Mouse (Mus musculus): ENCODE results near the gene Insc. TPM values are rescaled to one million over a fixed set of nuclear protein-coding genes. Genes with fewer than 3 reads are reported as not detected.

Insc gene
- polyA plus RNA-seq, 1 experiment = 5.9 TPM

GRCm38 (mm10) chr7:114842644-114843211, 99.2 kb downstream of the Insc start:
- Histone ChIP-seq H3K4me1 (ENCODE audit: control insufficient read depth, insufficient read depth, low read length) (no peaks in the 10 kb centered on the region), H3K36me3 (ENCODE audit: control insufficient read depth, insufficient read depth, low read length) (no peaks in the 10 kb centered on the region), H3K4me3 (ENCODE audit: insufficient read depth, low read depth, low read length) (no peak overlapping the region), H3K27ac (ENCODE audit: insufficient read depth, low read depth, low read length) (no peak overlapping the region), H3K27me3 (replicated peaks; ENCODE audit: control insufficient read depth, insufficient read depth, low read length) (no peaks in the 10 kb centered on the region; the same call in 1 of the 2 replicates)
- TF ChIP-seq POLR2A (IDR thresholded peaks at IDR 0.05; ENCODE audit: low read depth, low read length) (no peak), CTCF (conservative IDR thresholded peaks at IDR 0.05; ENCODE audit: insufficient read depth, insufficient read length, low read depth, low read length) (no peak)
- no peak for DNase-seq
- whole genome bisulfite sequencing = 56% methylated on average over 3 of the region's 3 CpGs

DNA sequence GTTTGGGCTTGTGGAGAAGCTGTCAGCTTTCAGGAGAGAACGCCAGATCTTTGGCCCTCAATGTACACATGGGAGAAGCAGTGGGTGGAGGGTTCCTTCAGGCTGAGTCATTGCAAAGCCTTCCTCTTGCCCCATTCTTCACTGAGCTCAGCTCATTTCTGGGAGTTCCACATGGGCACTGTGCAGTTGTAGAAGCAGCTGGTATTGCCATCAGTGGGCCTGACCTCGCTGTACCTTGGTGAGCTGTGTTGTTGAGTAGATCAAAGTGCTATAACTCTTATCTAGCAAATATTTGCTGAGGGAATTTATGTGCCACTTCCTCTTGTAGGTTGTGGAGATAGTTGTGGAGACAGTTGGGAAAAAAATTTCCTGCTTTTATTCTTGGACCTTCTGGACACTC, 103.7 kb downstream of the Insc start:
- H3K4me3 ChIP-seq (ENCODE audit: insufficient read depth, low read depth, low read length) = no peak overlapping the region
- WGBS = 64% methylated on average over 2 of the region's 2 CpGs
- no peak for DNase-seq
- no peaks in the 10 kb centered on the region for H3K27me3 ChIP-seq (replicated peaks; ENCODE audit: control insufficient read depth, insufficient read depth, low read length)
- H3K4me1 ChIP-seq (ENCODE audit: control insufficient read depth, insufficient read depth, low read length) = no peaks in the 10 kb centered on the region
- H3K36me3 ChIP-seq (ENCODE audit: control insufficient read depth, insufficient read depth, low read length) = no peaks in the 10 kb centered on the region
- TF ChIP-seq POLR2A (IDR thresholded peaks at IDR 0.05; ENCODE audit: low read depth, low read length) = no peak
- no peak overlapping the region for H3K27ac ChIP-seq (ENCODE audit: insufficient read depth, low read depth, low read length)

GRCm38 (mm10) chr7:114852387-114852786, 108.9 kb downstream of the Insc start:
- Histone ChIP-seq H3K36me3 (ENCODE audit: control insufficient read depth, insufficient read depth, low read length) (no peaks in the 10 kb centered on the region), H3K4me3 (ENCODE audit: insufficient read depth, low read depth, low read length) (no peak overlapping the region), H3K27ac (ENCODE audit: insufficient read depth, low read depth, low read length) (no peak overlapping the region), H3K27me3 (replicated peaks; ENCODE audit: control insufficient read depth, insufficient read depth, low read length) (no peaks in the 10 kb centered on the region), H3K4me1 (ENCODE audit: control insufficient read depth, insufficient read depth, low read length) (no peaks in the 10 kb centered on the region)
- DNase-seq = peak; percentile 28
- WGBS = 62% methylated on average over 3 of the region's 3 CpGs
- no peak for TF ChIP-seq CTCF (conservative IDR thresholded peaks at IDR 0.05; ENCODE audit: insufficient read depth, insufficient read length, low read depth, low read length)
- no peak for TF ChIP-seq POLR2A (IDR thresholded peaks at IDR 0.05; ENCODE audit: low read depth, low read length)

DNA sequence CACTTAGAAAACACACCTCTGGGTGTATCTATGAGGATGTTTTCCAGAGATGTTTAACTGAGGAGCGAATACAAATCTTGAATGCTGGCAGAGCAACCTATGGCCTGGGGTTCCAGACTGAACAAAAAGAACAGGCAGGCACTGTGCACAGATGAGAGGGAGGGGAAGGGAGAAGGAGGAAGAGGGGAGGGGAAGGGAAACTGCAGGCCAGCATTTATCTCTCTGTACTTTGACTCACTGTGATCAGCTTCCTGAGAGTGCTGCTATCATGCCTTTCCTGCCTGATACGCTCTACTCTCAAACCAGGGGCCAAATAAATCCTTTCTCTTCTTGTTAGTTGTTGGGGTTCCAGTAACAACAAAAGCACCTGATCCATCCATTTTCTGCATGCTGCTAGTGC, 110.7 kb downstream of the Insc start:
- H3K27me3 ChIP-seq (replicated peaks; ENCODE audit: control insufficient read depth, insufficient read depth, low read length) = no peaks in the 10 kb centered on the region
- H3K4me3 ChIP-seq (ENCODE audit: insufficient read depth, low read depth, low read length) = no peak overlapping the region
- H3K27ac ChIP-seq (ENCODE audit: insufficient read depth, low read depth, low read length) = no peak overlapping the region
- TF ChIP-seq POLR2A (IDR thresholded peaks at IDR 0.05; ENCODE audit: low read depth, low read length) = no peak
- no peak for TF ChIP-seq CTCF (conservative IDR thresholded peaks at IDR 0.05; ENCODE audit: insufficient read depth, insufficient read length, low read depth, low read length)
- no peak for DNase-seq
- H3K4me1 ChIP-seq (ENCODE audit: control insufficient read depth, insufficient read depth, low read length) = no peaks in the 10 kb centered on the region
- 71% methylated on average over 2 of the region's 2 CpGs for WGBS
- no peaks in the 10 kb centered on the region for H3K36me3 ChIP-seq (ENCODE audit: control insufficient read depth, insufficient read depth, low read length)

- no peak for DNase-seq
- H3K27ac ChIP-seq (ENCODE audit: insufficient read depth, low read depth, low read length) = no peak overlapping the region
- no peaks in the 10 kb centered on the region for H3K36me3 ChIP-seq (ENCODE audit: control insufficient read depth, insufficient read depth, low read length)
- no peaks in the 10 kb centered on the region for H3K4me1 ChIP-seq (ENCODE audit: control insufficient read depth, insufficient read depth, low read length)
- H3K4me3 ChIP-seq (ENCODE audit: insufficient read depth, low read depth, low read length) = no peak overlapping the region
- H3K27me3 ChIP-seq (replicated peaks; ENCODE audit: control insufficient read depth, insufficient read depth, low read length) = no peaks in the 10 kb centered on the region
- WGBS = 69% methylated on average over 3 of the region's 3 CpGs
- no peak for TF ChIP-seq POLR2A (IDR thresholded peaks at IDR 0.05; ENCODE audit: low read depth, low read length)
Measured at GRCm38 (mm10) chr7:114860858-114861523, 117.5 kb downstream of the Insc start.

DNA sequence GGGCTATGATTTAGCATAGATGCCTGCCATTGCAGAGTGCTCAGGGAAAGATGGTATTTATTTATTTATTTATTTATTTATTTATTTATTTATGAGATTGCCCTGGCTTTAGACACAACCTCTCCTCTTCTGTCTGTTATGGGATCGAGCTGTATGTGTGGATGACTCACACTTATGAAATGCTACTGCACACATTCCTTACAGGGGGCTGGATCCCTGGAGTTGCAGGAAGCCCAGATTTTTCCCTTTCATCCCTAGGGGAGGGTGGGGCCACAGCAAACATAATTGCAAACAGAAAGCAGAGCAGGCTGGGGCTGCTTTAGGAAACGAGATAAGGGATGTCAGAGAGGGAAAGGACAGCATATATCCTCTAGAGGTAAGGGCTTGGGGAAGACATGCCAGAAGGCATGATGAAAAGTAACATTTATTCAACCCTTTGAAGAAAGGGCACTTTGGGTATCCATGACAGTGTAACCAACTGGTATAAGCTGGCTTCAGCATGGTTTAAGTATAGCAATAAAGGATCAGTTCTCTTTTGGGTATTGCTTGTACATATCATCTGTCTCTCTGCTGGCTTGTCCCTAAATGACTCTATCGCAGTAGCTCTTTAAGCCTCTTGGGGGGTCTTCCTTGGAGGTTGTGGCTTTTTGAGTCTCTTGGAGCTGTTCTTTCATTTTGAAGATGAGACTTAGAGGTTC, 130.0 kb downstream of the Insc start:
- Histone ChIP-seq H3K36me3 (ENCODE audit: control insufficient read depth, insufficient read depth, low read length) (no peaks in the 10 kb centered on the region), H3K27ac (ENCODE audit: insufficient read depth, low read depth, low read length) (no peak overlapping the region), H3K27me3 (replicated peaks; ENCODE audit: control insufficient read depth, insufficient read depth, low read length) (no peaks in the 10 kb centered on the region), H3K4me3 (ENCODE audit: insufficient read depth, low read depth, low read length) (no peak overlapping the region), H3K4me1 (ENCODE audit: control insufficient read depth, insufficient read depth, low read length) (no peaks in the 10 kb centered on the region)
- DNase-seq = no peak
- TF ChIP-seq POLR2A (IDR thresholded peaks at IDR 0.05; ENCODE audit: low read depth, low read length) = no peak
- no peak for TF ChIP-seq CTCF (conservative IDR thresholded peaks at IDR 0.05; ENCODE audit: insufficient read depth, insufficient read length, low read depth, low read length)
- 44% methylated on average over 3 of the region's 3 CpGs for WGBS

DNA sequence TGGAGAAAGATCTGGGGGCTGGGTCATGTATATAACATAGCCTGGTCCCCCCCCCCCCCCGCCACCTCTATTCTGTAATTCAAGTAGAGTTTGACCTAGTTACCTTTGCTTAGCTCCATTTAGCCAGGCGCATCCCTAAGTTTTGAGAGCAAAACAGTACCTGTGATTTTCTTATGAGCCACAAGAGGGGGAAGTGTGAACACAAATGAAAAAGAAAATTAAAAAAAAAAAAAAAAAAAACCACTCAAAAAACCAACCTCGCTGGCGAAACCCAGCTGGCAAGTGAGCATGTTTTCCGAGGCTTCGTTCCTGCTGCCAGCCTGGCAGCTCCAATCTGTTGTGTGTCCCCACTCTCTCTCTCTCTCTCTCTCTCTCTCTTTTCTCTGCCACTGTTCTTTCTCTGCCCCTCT, 130.5 kb downstream of the Insc start:
- TF ChIP-seq POLR2A (IDR thresholded peaks at IDR 0.05; ENCODE audit: low read depth, low read length) (no peak), CTCF (conservative IDR thresholded peaks at IDR 0.05; ENCODE audit: insufficient read depth, insufficient read length, low read depth, low read length) (no peak)
- Histone ChIP-seq H3K4me1 (ENCODE audit: control insufficient read depth, insufficient read depth, low read length) (no peaks in the 10 kb centered on the region), H3K36me3 (ENCODE audit: control insufficient read depth, insufficient read depth, low read length) (no peaks in the 10 kb centered on the region), H3K27ac (ENCODE audit: insufficient read depth, low read depth, low read length) (no peak overlapping the region), H3K27me3 (replicated peaks; ENCODE audit: control insufficient read depth, insufficient read depth, low read length) (no peaks in the 10 kb centered on the region), H3K4me3 (ENCODE audit: insufficient read depth, low read depth, low read length) (no peak overlapping the region)
- WGBS = 13% methylated on average over 6 of the region's 6 CpGs
- peak; percentile 13 for DNase-seq
